Mouse (Mus musculus) lung, postnatal 0 days (tissue): ENCODE results near the gene Aes. TPM values are rescaled to one million over a fixed set of nuclear protein-coding genes. Genes with fewer than 3 reads are reported as not detected.

Experiments
- ATAC-seq: fragments of 200-750 bp; cut with Nextera tagmentation; 2 replicates; pipeline ENCODE4 v1.8.0; 2017; ENCODE audit warnings: moderate library complexity
- DNase-seq: peaks from one replicate; pipeline ENCODE4 v3.0.0-alpha.2; 2016; ENCODE audit warnings: low spot score
- H3K27ac ChIP-seq: fragments of 300-500 bp; sonication (generic); 2 replicates; pipeline ENCODE4 v1.5.1; 2014; ENCODE audit warnings: antibody characterized with exemption, mild to moderate bottlenecking, low read length, mixed read lengths
- H3K27me3 ChIP-seq: fragments of 300-500 bp; sonication (generic); replicated peaks from 2 replicates; pipeline ENCODE4 v1.6.1; 2014; ENCODE audit warnings: low read length, mixed read lengths; ENCODE audit not compliant: insufficient read depth
- H3K36me3 ChIP-seq: fragments of 300-500 bp; sonication (generic); 2 replicates; pipeline ENCODE4 v1.6.1; 2014; ENCODE audit warnings: low read length, mixed read lengths; ENCODE audit not compliant: insufficient read depth
- H3K4me1 ChIP-seq: fragments of 300-500 bp; sonication (generic); 2 replicates; pipeline ENCODE4 v1.6.1; 2014; ENCODE audit warnings: antibody characterized with exemption, low read depth, low read length, mixed read lengths; ENCODE audit not compliant: insufficient read depth
- H3K4me2 ChIP-seq: fragments of 300-500 bp; sonication (generic); replicated peaks from 2 replicates; pipeline ENCODE4 v1.6.1; 2014; ENCODE audit warnings: low read depth, mild to moderate bottlenecking, low read length, moderate library complexity, mixed read lengths
- H3K4me3 ChIP-seq: fragments of 300-500 bp; sonication (generic); 2 replicates; pipeline ENCODE4 v1.5.1; 2014; ENCODE audit warnings: low read depth, low read length
- H3K9ac ChIP-seq: fragments of 300-500 bp; sonication (generic); replicated peaks from 2 replicates; pipeline ENCODE4 v1.6.1; 2014; ENCODE audit warnings: low read depth, mild to moderate bottlenecking
- H3K9me3 ChIP-seq: fragments of 300-500 bp; sonication (generic); 2 replicates; pipeline ENCODE4 v1.6.1; 2016; ENCODE audit warnings: low read length, mixed read lengths
- CTCF ChIP-seq: IDR thresholded peaks from 2 replicates; pipeline ENCODE4 v1.5.1; 2016; ENCODE audit warnings: antibody characterized with exemption, mild to moderate bottlenecking
- EP300 ChIP-seq: IDR thresholded peaks from 2 replicates; pipeline ENCODE4 v1.6.1; 2016; ENCODE audit warnings: antibody characterized with exemption, mild to moderate bottlenecking, control low read depth
- WGBS: fragments of 180-500 bp; shearing (Covaris S2); extraction: QIAGEN DNeasy Blood & Tissue Kit; methylation state at CpG from one replicate; pipeline ENCODE4 v1.1.7; 2014; 5-methylcytosine and 5-hydroxymethylcytosine counted together
- polyA plus RNA-seq: library from polyadenylated mRNA; unstranded; fragments of >200 nt; fragmentation: Nextera tagmentation; extraction: Ambion mirVana; gene quantifications from 2 replicates; pipeline ENCODE4 v1.2.1, GENCODE M21; 2015

Aes gene
- polyA plus RNA-seq, 1 experiment from 2014 or later, result 473 TPM

GRCm38 (mm10) chr10:81534826-81535225 is 24.5 kb upstream of the Aes start:
- ATAC-seq (peak; percentile 58), DNase-seq (no peak)
- Histone ChIP-seq H3K27ac (no peak overlapping the region), H3K36me3 (peaks cover 9% of the 10 kb centered on the region; the same call in 1 of the 2 replicates), H3K4me3 (no peak overlapping the region), H3K27me3 (no peaks in the 10 kb centered on the region), H3K9ac (no peak overlapping the region), H3K4me2 (no peak overlapping the region), H3K4me1 (no peaks in the 10 kb centered on the region), H3K9me3 (no peaks in the 10 kb centered on the region)
- 54% methylated on average over 15 of the region's 16 CpGs for WGBS
- TF ChIP-seq EP300 (no peak), CTCF (no peak)

DNA sequence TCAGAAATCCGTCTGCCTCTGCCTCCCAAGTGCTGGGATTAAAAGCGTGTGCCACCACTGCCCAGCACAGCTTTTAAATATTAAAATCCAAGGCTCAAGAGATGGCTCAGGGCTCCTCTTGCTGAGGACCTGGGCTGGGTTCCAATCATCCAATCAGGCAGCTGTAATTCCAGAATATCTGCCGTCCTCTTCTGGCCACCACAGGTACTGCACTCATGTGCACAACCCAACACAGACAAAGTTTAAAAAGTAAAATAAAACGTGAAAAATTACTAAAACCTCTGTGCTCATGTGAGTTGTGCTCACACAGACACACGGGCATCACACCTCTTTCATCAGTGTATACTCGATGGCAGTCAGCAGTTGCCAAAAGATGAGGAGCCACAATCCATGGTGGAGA is 22.6 kb upstream of the Aes start:
- Histone ChIP-seq H3K4me2 (no peak overlapping the region), H3K36me3 (no peaks in the 10 kb centered on the region), H3K9me3 (no peaks in the 10 kb centered on the region), H3K4me1 (no peaks in the 10 kb centered on the region), H3K27me3 (no peaks in the 10 kb centered on the region), H3K4me3 (no peak overlapping the region), H3K9ac (no peak overlapping the region), H3K27ac (no peak overlapping the region)
- 75% methylated on average over 6 of the region's 6 CpGs for WGBS
- ATAC-seq (no peak), DNase-seq (peak; percentile 38)
- TF ChIP-seq CTCF (peak; percentile 69), EP300 (no peak)

DNA sequence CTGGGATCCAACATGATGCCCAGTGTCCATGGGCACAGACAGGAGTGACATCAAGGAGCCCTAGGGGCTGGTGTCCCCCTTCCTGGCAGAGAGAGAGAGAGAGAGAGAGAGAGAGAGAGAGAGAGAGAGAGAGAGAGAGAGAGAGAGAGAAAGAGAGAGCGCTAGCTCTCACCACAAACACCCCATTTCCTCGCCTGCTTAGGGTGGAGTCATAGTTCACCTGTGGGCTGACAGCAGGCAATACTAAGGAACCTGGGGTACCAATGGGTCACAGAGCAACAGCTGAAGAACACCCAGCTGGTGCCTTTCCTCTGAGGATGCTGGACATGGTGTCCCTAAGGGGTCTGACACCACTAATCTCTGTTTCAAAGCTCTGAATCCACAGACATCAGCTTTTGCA is 21.9 kb upstream of the Aes start:
- no peaks in the 10 kb centered on the region for H3K36me3 ChIP-seq
- H3K4me3 ChIP-seq, result no peak overlapping the region
- TF ChIP-seq CTCF (no peak), EP300 (no peak)
- no peak for ATAC-seq
- H3K4me2 ChIP-seq, result no peak overlapping the region
- no peaks in the 10 kb centered on the region for H3K9me3 ChIP-seq
- H3K27ac ChIP-seq, result no peak overlapping the region
- peaks cover 3% of the 10 kb centered on the region; the same call in 1 of the 2 replicates for H3K4me1 ChIP-seq
- H3K9ac ChIP-seq, result no peak overlapping the region
- 86% methylated on average over 2 of the region's 2 CpGs for WGBS
- H3K27me3 ChIP-seq, result no peaks in the 10 kb centered on the region
- no peak for DNase-seq

DNA sequence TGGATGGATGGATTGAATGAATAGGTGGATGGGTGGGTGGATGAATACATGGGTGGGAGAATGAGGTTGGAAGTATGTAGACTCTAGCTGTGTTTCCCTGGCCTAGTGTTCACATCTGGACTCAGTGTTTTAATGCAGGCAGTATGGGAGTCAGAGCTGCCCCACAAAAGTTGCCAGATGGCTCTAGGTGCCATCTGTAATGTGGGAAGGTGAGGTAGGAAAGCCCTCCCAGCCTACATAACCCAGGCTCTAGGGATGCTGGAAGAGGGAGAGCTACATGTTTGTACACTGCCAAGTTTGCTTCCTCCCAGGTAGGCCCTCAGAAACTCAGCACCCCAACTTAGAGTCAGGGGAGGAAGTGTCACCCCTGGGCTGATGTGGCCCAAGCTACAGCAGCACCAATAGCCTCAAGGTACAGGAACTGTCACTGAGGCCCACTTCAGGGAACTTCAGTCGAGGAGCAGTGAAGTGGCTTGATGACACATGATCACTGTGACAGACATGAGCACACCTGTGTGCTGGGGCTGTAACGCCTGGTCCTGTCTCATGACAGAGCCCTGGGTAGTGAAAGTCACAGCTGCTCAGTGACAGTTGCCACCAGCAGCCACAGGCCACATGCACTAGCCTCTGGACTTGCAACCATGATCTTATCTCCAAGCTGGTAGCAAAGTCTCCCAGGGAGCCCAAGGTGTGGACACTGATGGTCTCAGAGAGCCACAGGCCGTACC is 20.8 kb upstream of the Aes start:
- DNase-seq (no peak), ATAC-seq (no peak)
- Histone ChIP-seq H3K9ac (no peak overlapping the region), H3K9me3 (no peaks in the 10 kb centered on the region), H3K27me3 (no peaks in the 10 kb centered on the region), H3K36me3 (no peaks in the 10 kb centered on the region), H3K4me3 (no peak overlapping the region), H3K4me1 (peaks cover 14% of the 10 kb centered on the region; the same call in 1 of the 2 replicates), H3K27ac (no peak overlapping the region), H3K4me2 (no peak overlapping the region)
- 79% methylated on average over 3 of the region's 3 CpGs for WGBS
- TF ChIP-seq CTCF (no peak), EP300 (no peak)

DNA sequence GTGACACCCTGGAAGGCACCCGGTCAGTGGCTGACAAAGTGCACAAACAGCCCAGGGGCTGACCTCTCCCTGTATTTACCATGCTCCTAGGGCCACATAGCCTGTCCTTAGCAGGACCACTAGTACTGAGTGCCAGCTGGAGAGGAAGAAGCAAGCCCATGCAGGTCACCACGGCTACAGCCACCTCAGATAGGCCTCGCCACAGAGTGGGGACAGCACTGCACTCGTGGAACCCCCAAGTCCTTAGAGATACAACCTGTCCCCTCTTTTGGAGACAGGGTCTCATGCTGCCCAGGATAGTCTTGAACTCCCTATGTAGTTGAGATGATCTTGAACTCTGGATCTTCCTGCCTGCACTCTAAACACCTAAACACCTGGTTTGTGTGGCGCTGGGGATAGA is 17.9 kb upstream of the Aes start:
- H3K4me2 ChIP-seq, result peak overlapping the region; percentile 30

GRCm38 (mm10) chr10:81541803-81542202 is 17.5 kb upstream of the Aes start:
- H3K27ac ChIP-seq, result peak overlapping the region; percentile 64
- peaks cover 23% of the 10 kb centered on the region; the same call in 1 of the 2 replicates for H3K4me1 ChIP-seq
- H3K4me2 ChIP-seq, result peak overlapping the region; percentile 30
- ATAC-seq (no peak), DNase-seq (peak; percentile 49)
- 41% methylated on average over 10 of the region's 10 CpGs for WGBS
- peak overlapping the region; percentile 40; the same call in 1 of the 2 replicates for H3K9ac ChIP-seq
- H3K4me3 ChIP-seq, result no peak overlapping the region
- TF ChIP-seq EP300, result no peak; the same call in 1 of the 2 replicates
- no peaks in the 10 kb centered on the region for H3K36me3 ChIP-seq
- H3K9me3 ChIP-seq, result no peaks in the 10 kb centered on the region
- H3K27me3 ChIP-seq, result no peaks in the 10 kb centered on the region

More for the DNA sequence above, 17.9 kb upstream of the Aes start:
- Histone ChIP-seq H3K27ac (peak overlapping the region; percentile 64), H3K4me1 (peaks cover 23% of the 10 kb centered on the region; the same call in 1 of the 2 replicates), H3K9me3 (no peaks in the 10 kb centered on the region), H3K9ac (0 out of 2 replicates have a peak overlapping the region, but pooled peaks have one; percentile 40), H3K36me3 (no peaks in the 10 kb centered on the region), H3K27me3 (no peaks in the 10 kb centered on the region), H3K4me3 (no peak overlapping the region)
- TF ChIP-seq EP300 (no peak), CTCF (no peak)
- WGBS, result 72% methylated on average over 5 of the region's 5 CpGs
- no peak for ATAC-seq
- no peak for DNase-seq
